Mouse (Mus musculus) forebrain, embryonic 12.5 days (tissue): ENCODE results near the gene Srgap2. TPM values are rescaled to one million over a fixed set of nuclear protein-coding genes. Genes with fewer than 3 reads are reported as not detected.

Source experiments
- ATAC-seq: fragments of 200-750 bp; cut with Nextera tagmentation; 2 replicates; pipeline ENCODE4 v1.8.0; 2017; ENCODE audit warnings: moderate TSS enrichment; ENCODE audit not compliant: low FRiP score
- H3K27ac ChIP-seq: fragments of 300-500 bp; sonication (generic); 2 replicates; pipeline ENCODE4 v1.5.1; 2016; ENCODE audit warnings: mild to moderate bottlenecking
- H3K27me3 ChIP-seq: fragments of 300-500 bp; sonication (generic); 2 replicates; pipeline ENCODE4 v1.6.1; 2016; ENCODE audit warnings: mild to moderate bottlenecking
- H3K36me3 ChIP-seq: fragments of 300-500 bp; sonication (generic); replicated peaks from 2 replicates; pipeline ENCODE4 v1.6.1; 2016; ENCODE audit warnings: mild to moderate bottlenecking
- H3K4me1 ChIP-seq: fragments of 300-500 bp; sonication (generic); 2 replicates; pipeline ENCODE4 v1.6.1; 2016
- H3K4me2 ChIP-seq: fragments of 300-500 bp; sonication (generic); 2 replicates; pipeline ENCODE4 v1.6.1; 2016; ENCODE audit warnings: mild to moderate bottlenecking, moderate library complexity
- H3K4me3 ChIP-seq: fragments of 300-500 bp; sonication (generic); replicated peaks from 2 replicates; pipeline ENCODE4 v1.5.1; 2016; ENCODE audit warnings: mild to moderate bottlenecking
- H3K9ac ChIP-seq: fragments of 300-500 bp; sonication (generic); 2 replicates; pipeline ENCODE4 v1.6.1; 2016; ENCODE audit warnings: mild to moderate bottlenecking
- H3K9me3 ChIP-seq: fragments of 300-500 bp; sonication (generic); 2 replicates; pipeline ENCODE4 v1.6.1; 2016
- WGBS: fragments of 180-500 bp; shearing (Covaris S2); methylation state at CpG from one replicate; pipeline ENCODE4 v1.1.7; 2016; 5-methylcytosine and 5-hydroxymethylcytosine counted together
- polyA plus RNA-seq: library from polyadenylated mRNA; unstranded; fragments of >200 nt; fragmentation: Nextera tagmentation; extraction: Ambion mirVana; gene quantifications from 2 replicates; pipeline ENCODE4 v1.2.1, GENCODE M21; 2016

Gene Srgap2
- polyA plus RNA-seq, 1 experiment from 2014 or later = 17.1 TPM

- Histone ChIP-seq H3K36me3 (no peaks in the 10 kb centered on the region), H3K27me3 (no peaks in the 10 kb centered on the region), H3K9ac (no peak overlapping the region), H3K4me3 (no peak overlapping the region), H3K9me3 (no peaks in the 10 kb centered on the region), H3K27ac (no peak overlapping the region), H3K4me1 (peaks cover 14% of the 10 kb centered on the region), H3K4me2 (no peak overlapping the region)
- no peak for ATAC-seq
- 68% methylated on average over 5 of the region's 5 CpGs for WGBS
Observed at GRCm38 (mm10) chr1:131486094-131486850, 40.9 kb downstream of the Srgap2 start.

DNA sequence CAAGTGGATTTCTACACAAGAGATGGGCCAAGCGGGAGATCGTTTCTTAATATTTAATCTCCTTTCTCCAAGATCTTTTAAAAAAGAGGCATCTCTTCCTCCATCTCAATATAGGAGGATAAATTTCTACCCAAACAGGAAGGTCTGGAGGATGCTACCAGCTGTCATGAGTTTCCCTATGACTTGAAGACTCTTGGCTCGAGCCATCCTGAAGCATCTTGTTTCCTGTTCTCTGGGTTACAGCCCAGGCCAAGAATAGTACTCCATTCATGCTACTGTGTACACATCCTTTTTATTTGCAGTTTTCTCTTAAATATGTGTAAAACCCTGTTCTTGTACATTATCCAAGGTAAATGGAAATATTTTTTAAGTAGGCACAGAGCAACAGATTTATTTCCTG, 44.9 kb downstream of the Srgap2 start:
- Histone ChIP-seq H3K4me3 (no peak overlapping the region), H3K9me3 (peaks cover 7% of the 10 kb centered on the region; the same call in 1 of the 2 replicates), H3K4me1 (peaks cover 18% of the 10 kb centered on the region), H3K27me3 (no peaks in the 10 kb centered on the region), H3K9ac (no peak overlapping the region), H3K36me3 (no peaks in the 10 kb centered on the region), H3K27ac (no peak overlapping the region), H3K4me2 (no peak overlapping the region)
- ATAC-seq = no peak
- 96% methylated on average over 3 of the region's 3 CpGs for WGBS

- Histone ChIP-seq H3K4me3 (no peak overlapping the region), H3K27me3 (no peaks in the 10 kb centered on the region), H3K9ac (no peak overlapping the region), H3K4me1 (peaks cover 13% of the 10 kb centered on the region; the same call in 1 of the 2 replicates), H3K27ac (no peak overlapping the region), H3K4me2 (no peak overlapping the region), H3K36me3 (no peaks in the 10 kb centered on the region), H3K9me3 (peaks cover 7% of the 10 kb centered on the region; the same call in 1 of the 2 replicates)
- no peak for ATAC-seq
Observed at GRCm38 (mm10) chr1:131481391-131481790, 45.8 kb downstream of the Srgap2 start.

- no peak overlapping the region for H3K4me2 ChIP-seq
- no peak overlapping the region for H3K4me3 ChIP-seq
- H3K36me3 ChIP-seq = no peaks in the 10 kb centered on the region
- H3K27ac ChIP-seq = no peak overlapping the region
- peaks cover 7% of the 10 kb centered on the region; the same call in 1 of the 2 replicates for H3K9me3 ChIP-seq
- peaks cover 10% of the 10 kb centered on the region; the same call in 1 of the 2 replicates for H3K4me1 ChIP-seq
- H3K27me3 ChIP-seq = no peaks in the 10 kb centered on the region
- ATAC-seq = no peak
- H3K9ac ChIP-seq = no peak overlapping the region
- WGBS = 17% methylated on average over 2 of the region's 2 CpGs
Observed at GRCm38 (mm10) chr1:131478770-131479305, 48.3 kb downstream of the Srgap2 start.

DNA sequence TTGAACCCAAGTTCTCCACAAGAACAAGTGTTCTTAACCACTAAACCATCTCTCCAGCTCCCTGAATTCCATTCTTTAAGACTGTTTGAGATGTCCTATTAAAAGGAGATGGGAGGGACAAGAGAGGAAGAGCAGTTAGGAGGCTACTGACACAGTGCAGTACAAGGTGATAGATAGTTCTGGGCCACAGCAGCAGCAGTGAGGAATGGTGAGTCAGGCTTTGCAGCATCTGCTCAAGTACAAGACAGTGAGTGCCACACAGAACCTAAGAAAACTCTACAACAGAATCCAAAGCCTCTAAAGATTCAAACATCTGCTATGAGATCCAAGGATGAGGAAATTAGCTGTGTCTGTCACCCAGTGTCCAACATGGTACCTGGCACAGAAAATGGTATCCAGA, 51.8 kb downstream of the Srgap2 start:
- Histone ChIP-seq H3K36me3 (no peaks in the 10 kb centered on the region), H3K27ac (no peak overlapping the region), H3K4me1 (peaks cover 13% of the 10 kb centered on the region), H3K9ac (no peak overlapping the region), H3K9me3 (peaks cover 5% of the 10 kb centered on the region; the same call in 1 of the 2 replicates), H3K27me3 (no peaks in the 10 kb centered on the region), H3K4me3 (no peak overlapping the region), H3K4me2 (no peak overlapping the region)
- ATAC-seq = no peak

- H3K4me1 ChIP-seq = peaks cover 8% of the 10 kb centered on the region
- no peak overlapping the region for H3K4me2 ChIP-seq
- no peak for ATAC-seq
- no peaks in the 10 kb centered on the region for H3K36me3 ChIP-seq
- H3K9me3 ChIP-seq = no peaks in the 10 kb centered on the region
- no peak overlapping the region for H3K27ac ChIP-seq
- no peak overlapping the region for H3K4me3 ChIP-seq
- no peaks in the 10 kb centered on the region for H3K27me3 ChIP-seq
- H3K9ac ChIP-seq = no peak overlapping the region
Observed at GRCm38 (mm10) chr1:131473631-131474118, 53.5 kb downstream of the Srgap2 start.

GRCm38 (mm10) chr1:131470597-131470996, 56.6 kb downstream of the Srgap2 start:
- Histone ChIP-seq H3K9me3 (no peaks in the 10 kb centered on the region), H3K27me3 (no peaks in the 10 kb centered on the region), H3K4me2 (no peak overlapping the region), H3K4me3 (no peak overlapping the region), H3K4me1 (peaks cover 7% of the 10 kb centered on the region), H3K27ac (no peak overlapping the region), H3K9ac (no peak overlapping the region), H3K36me3 (no peaks in the 10 kb centered on the region)
- no peak for ATAC-seq
- WGBS = 77% methylated on average over 1 of the region's 1 CpGs

- H3K36me3 ChIP-seq = no peaks in the 10 kb centered on the region
- H3K27ac ChIP-seq = no peak overlapping the region
- no peak overlapping the region for H3K4me3 ChIP-seq
- H3K4me1 ChIP-seq = peaks cover 10% of the 10 kb centered on the region; the same call in 1 of the 2 replicates
- H3K9ac ChIP-seq = no peak overlapping the region
- no peak for ATAC-seq
- H3K9me3 ChIP-seq = no peaks in the 10 kb centered on the region
- 95% methylated on average over 4 of the region's 4 CpGs for WGBS
- no peak overlapping the region for H3K4me2 ChIP-seq
- H3K27me3 ChIP-seq = no peaks in the 10 kb centered on the region
Observed at GRCm38 (mm10) chr1:131465855-131466254, 61.3 kb downstream of the Srgap2 start.

GRCm38 (mm10) chr1:131463953-131464627, 63.1 kb downstream of the Srgap2 start:
- Histone ChIP-seq H3K27me3 (no peaks in the 10 kb centered on the region), H3K9ac (no peak overlapping the region), H3K4me1 (peaks cover 11% of the 10 kb centered on the region; the same call in 1 of the 2 replicates), H3K4me3 (no peak overlapping the region), H3K9me3 (no peaks in the 10 kb centered on the region), H3K36me3 (no peaks in the 10 kb centered on the region), H3K4me2 (no peak overlapping the region), H3K27ac (no peak overlapping the region)
- no peak for ATAC-seq
- WGBS = 89% methylated on average over 6 of the region's 6 CpGs

GRCm38 (mm10) chr1:131462541-131463067, 64.5 kb downstream of the Srgap2 start:
- no peak overlapping the region for H3K4me2 ChIP-seq
- no peaks in the 10 kb centered on the region for H3K9me3 ChIP-seq
- peaks cover 11% of the 10 kb centered on the region; the same call in 1 of the 2 replicates for H3K4me1 ChIP-seq
- H3K27me3 ChIP-seq = no peaks in the 10 kb centered on the region
- 0 out of 2 replicates have a peak overlapping the region, but pooled peaks have one; percentile 13 for H3K27ac ChIP-seq
- no peak overlapping the region for H3K9ac ChIP-seq
- no peaks in the 10 kb centered on the region for H3K36me3 ChIP-seq
- H3K4me3 ChIP-seq = no peak overlapping the region
- ATAC-seq = peak; percentile 55; the same call in 1 of the 2 replicates
- WGBS = 30% methylated on average over 1 of the region's 1 CpGs

- H3K9me3 ChIP-seq = no peaks in the 10 kb centered on the region
- 78% methylated on average over 1 of the region's 1 CpGs for whole genome bisulfite sequencing
- no peak overlapping the region for H3K4me2 ChIP-seq
- H3K4me1 ChIP-seq = peaks cover 11% of the 10 kb centered on the region; the same call in 1 of the 2 replicates
- H3K36me3 ChIP-seq = no peaks in the 10 kb centered on the region
- no peaks in the 10 kb centered on the region for H3K27me3 ChIP-seq
- no peak for ATAC-seq
- H3K9ac ChIP-seq = no peak overlapping the region
- no peak overlapping the region for H3K4me3 ChIP-seq
- no peak overlapping the region for H3K27ac ChIP-seq
Observed at GRCm38 (mm10) chr1:131460914-131461530, 66.1 kb downstream of the Srgap2 start.

DNA sequence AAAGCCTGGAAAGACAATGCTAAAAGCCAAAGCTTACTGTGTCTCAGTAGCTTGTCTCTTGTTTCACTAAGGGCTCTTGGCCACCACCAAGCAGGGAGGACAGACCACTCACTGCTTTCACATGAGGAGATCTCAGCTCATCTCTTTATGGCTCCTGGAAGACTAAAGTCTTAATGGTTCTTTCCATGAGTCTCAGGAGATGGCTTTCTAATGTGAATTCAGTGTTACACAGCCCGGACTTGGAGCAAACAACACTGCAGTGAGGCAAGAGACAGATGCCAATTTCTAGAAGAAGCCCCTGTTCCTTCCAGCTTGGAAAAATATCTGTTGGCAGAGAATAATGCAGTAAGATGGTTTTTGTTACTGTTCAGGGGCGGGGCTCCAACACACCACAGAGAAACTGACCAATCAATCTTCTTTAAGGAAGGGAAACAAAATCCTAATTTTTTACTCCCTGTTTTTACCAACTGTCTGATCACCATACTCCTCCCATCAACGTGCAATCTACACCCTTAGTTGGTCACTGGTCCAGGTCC, 71.7 kb downstream of the Srgap2 start:
- ATAC-seq = no peak
- 84% methylated on average over 3 of the region's 3 CpGs for WGBS
- H3K36me3 ChIP-seq = no peaks in the 10 kb centered on the region
- H3K4me1 ChIP-seq = peaks cover 13% of the 10 kb centered on the region
- no peak overlapping the region for H3K4me2 ChIP-seq
- H3K9ac ChIP-seq = no peak overlapping the region
- no peaks in the 10 kb centered on the region for H3K27me3 ChIP-seq
- H3K27ac ChIP-seq = no peak overlapping the region
- no peaks in the 10 kb centered on the region for H3K9me3 ChIP-seq
- no peak overlapping the region for H3K4me3 ChIP-seq
